Mouse (Mus musculus): ENCODE results near the gene Med15. TPM values are rescaled to one million over a fixed set of nuclear protein-coding genes. Genes with fewer than 3 reads are reported as not detected.

Gene Med15
- polyA plus RNA-seq, 1 experiment from 2014 or later = 19.4 TPM

- DNase-seq (ENCODE audit: low spot score) (peak; percentile 92), ATAC-seq (ENCODE audit: low FRiP score, low TSS enrichment) (peak; percentile 98)
- 1% methylated on average over 62 of the region's 65 CpGs for WGBS
- Histone ChIP-seq H3K9ac (ENCODE audit: low read length) (peak within 1 kb of the TSS; percentile 59), H3K4me3 (ENCODE audit: low read depth, low read length) (peak within 1 kb of the TSS; percentile 51), H3K4me1 (replicated peaks; ENCODE audit: control insufficient read depth, insufficient read depth) (no peaks in the 10 kb centered on the region; the same call in 1 of the 2 replicates), H3K36me3 (ENCODE audit: control insufficient read depth, insufficient read depth, low read length) (peaks cover 10% of the 10 kb centered on the region; the same call in 1 of the 2 replicates), H3K4me2 (replicated peaks; ENCODE audit: low read depth) (peak within 1 kb of the TSS; percentile 82), H3K27me3 (ENCODE audit: control insufficient read depth, insufficient read depth, low read length) (no peaks in the 10 kb centered on the region), H3K9me3 (ENCODE audit: control insufficient read depth, low read length) (no peaks in the 10 kb centered on the region), H3K27ac (replicated peaks) (0 out of 2 replicates have a peak within 1 kb of the TSS, but pooled peaks have one; percentile 35)
- no peak for TF ChIP-seq CTCF (IDR thresholded peaks at IDR 0.05; ENCODE audit: low read depth)
- no peak for TF ChIP-seq EP300 (optimal IDR thresholded peaks at IDR 0.05)
These were observed 86.2 kb downstream of the Med15 start, which contains the start of gene Ccdc74a for GRCm38 (mm10) chr16:17646310-17647114. Ccdc74a (plus strand) TSS chr16:17646470.

GRCm38 (mm10) chr16:17643437-17643990 lies 89.2 kb downstream of the Med15 start:
- no peak overlapping the region for H3K9ac ChIP-seq (ENCODE audit: low read length)
- TF ChIP-seq EP300 (optimal IDR thresholded peaks at IDR 0.05) (no peak), CTCF (IDR thresholded peaks at IDR 0.05; ENCODE audit: low read depth) (no peak)
- no peak for DNase-seq (ENCODE audit: low spot score)
- H3K4me1 ChIP-seq (replicated peaks; ENCODE audit: control insufficient read depth, insufficient read depth) = no peaks in the 10 kb centered on the region; the same call in 1 of the 2 replicates
- H3K27ac ChIP-seq (replicated peaks) = no peak overlapping the region
- ATAC-seq (ENCODE audit: low FRiP score, low TSS enrichment) = no peak
- H3K9me3 ChIP-seq (ENCODE audit: control insufficient read depth, low read length) = no peaks in the 10 kb centered on the region
- peaks cover 18% of the 10 kb centered on the region; the same call in 1 of the 2 replicates for H3K36me3 ChIP-seq (ENCODE audit: control insufficient read depth, insufficient read depth, low read length)
- WGBS = 79% methylated on average over 4 of the region's 4 CpGs
- no peak overlapping the region for H3K4me3 ChIP-seq (ENCODE audit: low read depth, low read length)
- H3K27me3 ChIP-seq (ENCODE audit: control insufficient read depth, insufficient read depth, low read length) = no peaks in the 10 kb centered on the region
- no peak overlapping the region for H3K4me2 ChIP-seq (replicated peaks; ENCODE audit: low read depth)

- TF ChIP-seq CTCF (IDR thresholded peaks at IDR 0.05; ENCODE audit: low read depth) (no peak), EP300 (optimal IDR thresholded peaks at IDR 0.05) (no peak)
- Histone ChIP-seq H3K9ac (ENCODE audit: low read length) (no peak overlapping the region), H3K4me1 (replicated peaks; ENCODE audit: control insufficient read depth, insufficient read depth) (no peaks in the 10 kb centered on the region; the same call in 1 of the 2 replicates), H3K4me2 (replicated peaks; ENCODE audit: low read depth) (no peak overlapping the region), H3K27ac (replicated peaks) (no peak overlapping the region), H3K9me3 (ENCODE audit: control insufficient read depth, low read length) (no peaks in the 10 kb centered on the region), H3K36me3 (ENCODE audit: control insufficient read depth, insufficient read depth, low read length) (peaks cover 20% of the 10 kb centered on the region; the same call in 1 of the 2 replicates), H3K27me3 (ENCODE audit: control insufficient read depth, insufficient read depth, low read length) (no peaks in the 10 kb centered on the region), H3K4me3 (ENCODE audit: low read depth, low read length) (no peak overlapping the region)
- ATAC-seq (ENCODE audit: low FRiP score, low TSS enrichment) (no peak), DNase-seq (ENCODE audit: low spot score) (no peak)
- 88% methylated on average over 8 of the region's 8 CpGs for WGBS
These were observed 90.4 kb downstream of the Med15 start for GRCm38 (mm10) chr16:17642311-17642710.

- Histone ChIP-seq H3K36me3 (ENCODE audit: control insufficient read depth, insufficient read depth, low read length) (peaks cover 20% of the 10 kb centered on the region; the same call in 1 of the 2 replicates), H3K9ac (ENCODE audit: low read length) (no peak overlapping the region), H3K27ac (replicated peaks) (no peak overlapping the region), H3K9me3 (ENCODE audit: control insufficient read depth, low read length) (no peaks in the 10 kb centered on the region), H3K4me1 (replicated peaks; ENCODE audit: control insufficient read depth, insufficient read depth) (no peaks in the 10 kb centered on the region), H3K4me3 (ENCODE audit: low read depth, low read length) (no peak overlapping the region), H3K4me2 (replicated peaks; ENCODE audit: low read depth) (no peak overlapping the region), H3K27me3 (ENCODE audit: control insufficient read depth, insufficient read depth, low read length) (no peaks in the 10 kb centered on the region)
- WGBS = 81% methylated on average over 6 of the region's 6 CpGs
- ATAC-seq (ENCODE audit: low FRiP score, low TSS enrichment) (no peak), DNase-seq (ENCODE audit: low spot score) (no peak)
- TF ChIP-seq EP300 (optimal IDR thresholded peaks at IDR 0.05) = no peak
- no peak for TF ChIP-seq CTCF (IDR thresholded peaks at IDR 0.05; ENCODE audit: low read depth)
These were observed 91.4 kb downstream of the Med15 start for GRCm38 (mm10) chr16:17641301-17641700.

DNA sequence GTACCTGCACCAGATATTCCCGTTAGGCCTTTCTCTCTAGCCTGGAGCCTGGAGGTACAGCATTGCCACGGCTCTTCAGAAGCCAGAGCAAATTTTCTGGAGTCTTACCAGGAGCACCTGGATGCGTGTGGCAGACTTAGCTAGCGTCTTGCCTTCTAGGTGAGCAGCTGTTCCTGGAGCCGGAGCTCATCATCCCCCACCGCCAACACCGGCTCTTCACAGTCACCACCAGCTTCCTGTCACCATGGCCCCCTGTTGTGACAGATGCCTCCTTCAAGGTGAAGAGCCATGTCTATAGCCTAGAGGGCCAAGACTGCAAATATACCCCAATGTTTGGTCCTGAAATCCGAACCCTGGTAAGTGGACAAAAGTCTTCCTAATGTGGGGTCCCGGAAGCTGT lies 92.0 kb downstream of the Med15 start:
- Histone ChIP-seq H3K9me3 (ENCODE audit: control insufficient read depth, low read length) (no peaks in the 10 kb centered on the region), H3K4me2 (replicated peaks; ENCODE audit: low read depth) (no peak overlapping the region), H3K4me3 (ENCODE audit: low read depth, low read length) (no peak overlapping the region), H3K36me3 (ENCODE audit: control insufficient read depth, insufficient read depth, low read length) (peaks cover 20% of the 10 kb centered on the region; the same call in 1 of the 2 replicates), H3K27me3 (ENCODE audit: control insufficient read depth, insufficient read depth, low read length) (no peaks in the 10 kb centered on the region), H3K9ac (ENCODE audit: low read length) (no peak overlapping the region), H3K27ac (replicated peaks) (no peak overlapping the region), H3K4me1 (replicated peaks; ENCODE audit: control insufficient read depth, insufficient read depth) (no peaks in the 10 kb centered on the region)
- DNase-seq (ENCODE audit: low spot score) (no peak), ATAC-seq (ENCODE audit: low FRiP score, low TSS enrichment) (no peak)
- 91% methylated on average over 9 of the region's 9 CpGs for WGBS
- TF ChIP-seq CTCF (IDR thresholded peaks at IDR 0.05; ENCODE audit: low read depth) (no peak), EP300 (optimal IDR thresholded peaks at IDR 0.05) (no peak)

DNA sequence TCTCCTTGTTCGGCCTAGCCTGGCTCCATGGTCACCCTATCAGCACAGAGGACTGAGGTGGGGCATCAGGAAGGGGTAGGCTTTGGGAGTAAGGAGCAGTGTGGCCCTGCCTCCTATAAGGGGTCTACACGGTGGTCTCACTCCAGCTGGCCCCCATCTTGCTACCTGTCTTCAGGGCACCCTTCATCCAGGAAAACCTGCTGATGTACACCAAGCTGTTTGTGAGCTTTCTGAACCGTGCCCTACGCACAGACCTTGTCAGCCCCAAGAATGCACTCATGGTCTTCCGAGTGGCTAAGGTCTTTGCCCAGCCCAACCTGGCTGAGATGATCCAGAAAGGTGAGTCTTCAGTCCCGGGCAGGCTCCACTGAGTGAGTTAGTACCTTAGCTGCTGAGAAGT lies 92.7 kb downstream of the Med15 start:
- no peak overlapping the region for H3K9ac ChIP-seq (ENCODE audit: low read length)
- DNase-seq (ENCODE audit: low spot score) (no peak), ATAC-seq (ENCODE audit: low FRiP score, low TSS enrichment) (no peak)
- no peaks in the 10 kb centered on the region for H3K9me3 ChIP-seq (ENCODE audit: control insufficient read depth, low read length)
- H3K27ac ChIP-seq (replicated peaks) = no peak overlapping the region
- WGBS = 92% methylated on average over 6 of the region's 6 CpGs
- H3K27me3 ChIP-seq (ENCODE audit: control insufficient read depth, insufficient read depth, low read length) = no peaks in the 10 kb centered on the region
- H3K36me3 ChIP-seq (ENCODE audit: control insufficient read depth, insufficient read depth, low read length) = peaks cover 23% of the 10 kb centered on the region; the same call in 1 of the 2 replicates
- no peak overlapping the region for H3K4me2 ChIP-seq (replicated peaks; ENCODE audit: low read depth)
- H3K4me3 ChIP-seq (ENCODE audit: low read depth, low read length) = no peak overlapping the region
- no peaks in the 10 kb centered on the region for H3K4me1 ChIP-seq (replicated peaks; ENCODE audit: control insufficient read depth, insufficient read depth)
- TF ChIP-seq CTCF (IDR thresholded peaks at IDR 0.05; ENCODE audit: low read depth) (no peak), EP300 (optimal IDR thresholded peaks at IDR 0.05) (no peak)

Data from stomach, postnatal 0 days (tissue).